10 mouse cellular contexts compared by ENCODE assay signal in genomic region chr6:112133522-112133921, GRCm38 (mm10).
A peak's percentile ranks its signal among the peaks of the same experiment; 100 is the strongest.
DNase-seq lines count a peak whose midpoint lies in the region; ATAC-seq lines count a peak whose summit lies in the region.
"Had no signal": no experiment of that assay in that cellular context is flagged by ENCODE, and none has a peak within 500 bp of the region (broad histone marks: within the 10 kb centered on the region; RNA-seq: fewer than 3 reads in every experiment).

No protein-coding gene starts in this region.

- no peak overlapping the region for H3K9ac ChIP-seq in hindbrain, embryonic 16.5 days (ENCODE audit: low read depth, low read length)
- H3K9ac ChIP-seq: embryonic facial prominence, embryonic 12.5 days; limb, embryonic 12.5 days had no signal

- peak; percentile 15 for DNase-seq in hindbrain, embryonic 10.5 days (ENCODE audit: low spot score)
- peak; percentile 24 for DNase-seq in urinary bladder, postnatal 14 days (ENCODE audit: low spot score)
- no peak for DNase-seq in urinary bladder, postnatal 10 days (ENCODE audit: low spot score)
- DNase-seq in embryonic facial prominence, embryonic 10.5 days (ENCODE audit: low spot score) = peak; percentile 56
- DNase-seq in lung, postnatal 36 days = peak; percentile 56
- no peak for DNase-seq in spleen, adult 12 weeks (ENCODE audit: low spot score)
- DNase-seq in natural killer cell, adult 2 months (ENCODE audit: low spot score in 2 of 2) = no peak

- ATAC-seq in hindbrain, embryonic 16.5 days = no peak

- H3K4me1 ChIP-seq in hindbrain, embryonic 10.5 days (replicated peaks) = no peaks in the 10 kb centered on the region
- no peaks in the 10 kb centered on the region for H3K4me1 ChIP-seq in hindbrain, embryonic 16.5 days (ENCODE audit: control insufficient read depth, insufficient read depth, low read depth, low read length)
- no peaks in the 10 kb centered on the region for H3K4me1 ChIP-seq in embryonic facial prominence, embryonic 10.5 days
- H3K4me1 ChIP-seq: embryonic facial prominence, embryonic 12.5 days; limb, embryonic 12.5 days had no signal

- no peak overlapping the region for H3K4me3 ChIP-seq in hindbrain, embryonic 10.5 days
- no peak overlapping the region for H3K4me3 ChIP-seq in hindbrain, embryonic 16.5 days (ENCODE audit: low read length)
- H3K4me3 ChIP-seq in embryonic facial prominence, embryonic 10.5 days = no peak overlapping the region
- H3K4me3 ChIP-seq: embryonic facial prominence, embryonic 12.5 days; limb, embryonic 12.5 days had no signal

- H3K27me3 ChIP-seq in hindbrain, embryonic 10.5 days (ENCODE audit: insufficient read depth, poor library complexity, severe bottlenecking) = no peaks in the 10 kb centered on the region
- H3K27me3 ChIP-seq in hindbrain, embryonic 16.5 days (replicated peaks; ENCODE audit: control insufficient read depth, insufficient read depth, low read length) = no peaks in the 10 kb centered on the region
- H3K27me3 ChIP-seq in embryonic facial prominence, embryonic 10.5 days (replicated peaks; ENCODE audit: low read depth, poor library complexity, severe bottlenecking) = no peaks in the 10 kb centered on the region
- H3K27me3 ChIP-seq: embryonic facial prominence, embryonic 12.5 days; limb, embryonic 12.5 days had no signal

- WGBS in hindbrain, embryonic 10.5 days = 24% methylated on average over 3 of the region's 3 CpGs
- 35% methylated on average over 3 of the region's 3 CpGs for WGBS in hindbrain, embryonic 16.5 days
- WGBS in embryonic facial prominence, embryonic 10.5 days = 21% methylated on average over 3 of the region's 3 CpGs

- H3K9me3 ChIP-seq in hindbrain, embryonic 10.5 days = no peaks in the 10 kb centered on the region
- H3K9me3 ChIP-seq in hindbrain, embryonic 16.5 days (ENCODE audit: control insufficient read depth, low read length) = no peaks in the 10 kb centered on the region
- H3K9me3 ChIP-seq in embryonic facial prominence, embryonic 10.5 days = no peaks in the 10 kb centered on the region
- H3K9me3 ChIP-seq: embryonic facial prominence, embryonic 12.5 days; limb, embryonic 12.5 days had no signal

- no peak overlapping the region for H3K4me2 ChIP-seq in hindbrain, embryonic 16.5 days (ENCODE audit: low read length)
- H3K4me2 ChIP-seq: embryonic facial prominence, embryonic 12.5 days; limb, embryonic 12.5 days had no signal

- H3K27ac ChIP-seq in hindbrain, embryonic 10.5 days = no peak overlapping the region
- H3K27ac ChIP-seq in hindbrain, embryonic 16.5 days (ENCODE audit: low read depth, low read length) = no peak overlapping the region
- no peak overlapping the region for H3K27ac ChIP-seq in embryonic facial prominence, embryonic 10.5 days (replicated peaks)
- H3K27ac ChIP-seq: embryonic facial prominence, embryonic 12.5 days; limb, embryonic 12.5 days had no signal

- no peaks in the 10 kb centered on the region for H3K36me3 ChIP-seq in hindbrain, embryonic 10.5 days
- H3K36me3 ChIP-seq in hindbrain, embryonic 16.5 days (ENCODE audit: control insufficient read depth, insufficient read depth, low read length) = no peaks in the 10 kb centered on the region
- H3K36me3 ChIP-seq in embryonic facial prominence, embryonic 10.5 days (replicated peaks) = no peaks in the 10 kb centered on the region
- H3K36me3 ChIP-seq: embryonic facial prominence, embryonic 12.5 days; limb, embryonic 12.5 days had no signal

Comparison
In these comparisons a context has a peak if more than half of its experiments do, and no peak if none do; other contexts are left out.
1. DNase-seq: peak in hindbrain, embryonic 10.5 days (single experiment), urinary bladder, postnatal 14 days (single experiment), embryonic facial prominence, embryonic 10.5 days (single experiment) and lung, postnatal 36 days (single experiment); none in urinary bladder, postnatal 10 days (single experiment), spleen, adult 12 weeks (single experiment) and natural killer cell, adult 2 months (0 of 2).